Mouse (Mus musculus) adrenal gland, postnatal 36 days (tissue): ENCODE results near the gene Olfr1257. TPM values are rescaled to one million over a fixed set of nuclear protein-coding genes. Genes with fewer than 3 reads are reported as not detected.
"Not testable (repeated sequence)": the region's sequence is repeated elsewhere in the genome, so short reads cannot be mapped to it uniquely, and the experiment has no call there.

Experiments used
- DNase-seq, 2 experiments: peaks; one replicate each; pipeline ENCODE4 v3.0.0; 2021; ENCODE audit warnings: mixed read lengths in 1 of 2
- long read RNA-seq, 2 experiments: library from polyadenylated mRNA; stranded (forward); transcript quantifications; one replicate each; pipeline ENCODE4 v2.0.0; 2021; ENCODE audit warnings: borderline sequencing depth in 2 of 2
- total RNA-seq, 2 experiments: library from RNA; stranded (reverse); gene quantifications; 2 replicates each; pipeline ENCODE4 v1.2.3; 2021

Gene Olfr1257
- not detected for total RNA-seq
- long read RNA-seq, experiment 1, result 0 reads
- long read RNA-seq, experiment 2, result 0 reads

DNA sequence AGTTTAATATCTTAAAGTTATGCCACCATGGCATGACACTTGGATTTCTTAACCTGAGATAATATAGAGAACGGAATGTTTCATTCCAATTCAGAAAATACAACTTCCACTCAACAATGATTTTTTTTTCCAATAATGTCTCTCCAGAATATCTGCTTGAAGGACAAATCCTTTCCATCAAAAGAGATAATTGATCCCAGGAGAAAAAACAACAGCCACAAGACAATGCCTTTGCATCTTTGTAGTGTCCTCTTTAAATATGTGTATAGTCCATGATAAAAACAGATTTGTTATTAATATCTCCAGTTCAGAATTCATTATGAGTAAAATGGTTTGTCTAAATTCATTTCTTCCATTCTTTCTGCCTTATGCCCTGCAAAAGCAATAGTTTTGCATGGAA is at the start of gene Olfr1257:
Gene Olfr1257, plus strand, starts transcription at position 301 of the 400 bp plus-strand sequence.
- DNase-seq, result no peak

DNA sequence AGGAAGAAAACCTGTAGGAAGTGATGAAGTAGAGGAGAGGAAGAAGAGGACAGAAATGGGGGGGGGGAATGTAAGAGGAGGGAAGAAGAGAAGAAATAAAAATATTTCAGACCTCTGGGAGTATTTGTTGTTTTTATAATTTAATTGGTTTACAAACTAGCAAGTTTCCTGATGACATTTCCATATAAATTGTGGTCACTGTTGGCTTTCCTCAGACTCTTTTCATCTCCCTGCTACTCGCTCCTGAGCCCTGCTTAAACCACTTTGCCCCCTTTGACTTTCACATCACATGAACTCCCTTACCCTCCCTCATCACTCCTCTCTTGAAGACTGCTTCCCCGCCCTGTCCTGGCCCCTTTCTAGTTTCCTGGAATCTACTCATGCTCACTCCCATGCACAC is 36.8 kb upstream of the Olfr1257 start, which contains the start of gene Olfr1256:
Gene Olfr1256, minus strand, starts transcription at position 101 of the 400 bp plus-strand sequence.
- no peak for DNase-seq

DNA sequence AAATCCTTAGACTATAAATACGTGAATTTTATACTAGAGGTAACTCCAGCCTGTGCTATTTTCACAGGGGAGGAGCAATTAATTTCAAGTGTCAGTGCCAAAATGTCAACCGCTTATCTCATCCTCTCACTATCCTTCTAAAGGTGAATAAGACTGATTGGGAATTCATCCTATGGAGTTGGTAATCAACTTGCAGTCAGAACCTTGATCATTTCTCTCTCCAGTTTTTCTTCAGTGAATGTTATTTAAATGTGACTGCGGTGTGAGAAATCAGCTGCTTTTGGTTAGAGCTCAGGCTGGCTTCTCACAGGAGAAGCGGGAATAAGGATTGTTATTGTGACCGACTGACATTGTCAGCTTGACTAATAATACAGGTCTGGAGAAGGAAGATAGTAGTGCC is 30.1 kb upstream of the Olfr1257 start, which contains the start of gene Olfr48:
Gene Olfr48, minus strand, starts transcription at position 101 of the 400 bp plus-strand sequence.
- no peak for DNase-seq

DNA sequence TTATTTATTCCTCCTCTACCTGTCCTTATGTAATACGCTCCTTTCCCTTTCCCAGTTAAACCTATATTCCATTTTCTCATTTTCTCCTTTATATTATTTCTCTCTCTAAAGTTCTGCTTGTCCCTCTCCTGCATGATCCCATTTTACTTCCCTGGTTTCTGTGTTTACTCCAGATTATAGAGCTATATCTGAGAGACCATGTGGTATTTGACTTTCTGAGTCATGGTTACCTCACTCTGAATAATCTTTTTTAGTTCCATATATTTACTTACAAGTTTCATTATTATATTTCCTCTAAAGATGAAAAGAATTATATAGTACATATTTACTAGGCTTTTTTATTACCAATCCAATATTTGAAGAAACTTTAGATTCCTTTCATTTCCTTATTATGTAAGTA is 29.0 kb upstream of the Olfr1257 start:
- no peak for DNase-seq

DNA sequence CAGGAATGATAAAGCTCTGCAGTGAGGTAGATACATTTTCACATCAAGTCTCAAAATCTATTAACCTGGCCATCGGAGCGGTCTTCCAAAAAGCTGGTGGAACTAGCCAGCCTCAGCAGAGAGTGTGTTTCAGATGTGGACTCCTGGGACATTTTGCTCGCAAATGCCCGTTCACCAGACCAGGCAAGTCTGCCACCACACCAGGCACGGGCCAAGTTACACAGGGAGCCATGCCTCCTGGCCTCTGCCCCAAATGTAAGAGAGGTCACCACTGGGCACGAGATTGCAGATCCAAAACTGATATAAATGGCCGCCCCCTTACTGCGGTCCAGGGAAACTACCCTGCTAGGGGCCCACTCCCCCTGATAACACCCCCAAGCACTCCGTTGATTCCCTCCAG is 34.4 kb downstream of the Olfr1257 start:
- DNase-seq, result not testable (repeated sequence)

DNA sequence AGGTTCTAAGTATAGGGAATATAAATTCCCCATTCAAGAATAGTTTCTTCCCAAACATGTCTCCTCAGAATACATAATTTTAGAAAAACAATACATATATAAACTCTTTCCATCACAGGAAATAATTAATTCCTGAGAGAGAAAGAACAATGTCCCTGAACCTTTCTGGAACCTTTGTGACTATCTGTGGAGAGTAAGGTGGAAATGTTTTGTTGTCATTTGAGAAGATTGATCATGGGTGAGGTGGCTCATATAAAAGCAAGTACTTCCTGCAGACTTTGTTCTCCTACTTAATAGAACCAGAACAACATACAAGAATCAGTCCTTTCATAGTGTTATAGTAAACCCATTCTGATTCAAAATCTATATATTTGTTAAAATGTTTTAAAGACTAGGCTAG is 48.8 kb downstream of the Olfr1257 start, which contains the start of gene Olfr1258:
Gene Olfr1258, plus strand, starts transcription at position 301 of the 400 bp plus-strand sequence.
- no peak for DNase-seq

Other genes with a start within 250 kb of the Olfr1257 start
- not detected for gene Olfr1249, start 243.5 kb upstream of the Olfr1257 start, total RNA-seq
- gene Olfr1250, start 217.0 kb upstream of the Olfr1257 start, total RNA-seq, result not detected
- not detected for gene Olfr1251, start 206.5 kb upstream of the Olfr1257 start, total RNA-seq
- gene Olfr1252, start 153.4 kb upstream of the Olfr1257 start, total RNA-seq, result not detected
- not detected for gene Olfr1253, start 121.3 kb upstream of the Olfr1257 start, total RNA-seq
- not detected for gene Olfr1254, start 84.8 kb upstream of the Olfr1257 start, total RNA-seq
- gene Olfr1255, start 66.4 kb upstream of the Olfr1257 start, total RNA-seq, result not detected
- not detected for gene Olfr1256, start 36.9 kb upstream of the Olfr1257 start, total RNA-seq
- gene Olfr48, start 30.2 kb upstream of the Olfr1257 start, total RNA-seq, result not detected
- gene Olfr1258, start 48.9 kb downstream of the Olfr1257 start, total RNA-seq, result not detected
- gene Olfr1259, start 70.2 kb downstream of the Olfr1257 start, total RNA-seq, result not detected
- gene Olfr1260, start 95.9 kb downstream of the Olfr1257 start, total RNA-seq, result not detected
- gene Olfr1261, start 112.8 kb downstream of the Olfr1257 start, total RNA-seq, result not detected
- gene Olfr1262, start 121.7 kb downstream of the Olfr1257 start, total RNA-seq, result not detected
- gene Olfr1263, start 133.7 kb downstream of the Olfr1257 start, total RNA-seq, result not detected
- not detected for gene Olfr1264, start 147.1 kb downstream of the Olfr1257 start, total RNA-seq
- gene Olfr1265, start 156.9 kb downstream of the Olfr1257 start, total RNA-seq, result not detected
- gene Olfr140, start 185.2 kb downstream of the Olfr1257 start, total RNA-seq, result not detected
- gene Olfr1269, start 243.0 kb downstream of the Olfr1257 start, total RNA-seq, result not detected